Mouse (Mus musculus): Measurements from ENCODE around the gene Slc31a2.

GRCm38 (mm10) chr4:62314516-62314915 lies 52.2 kb downstream of the Slc31a2 start:
- TF ChIP-seq CTCF (IDR thresholded peaks at IDR 0.05; ENCODE audit: insufficient read depth, low read length) (no peak), POLR2A (IDR thresholded peaks at IDR 0.05; ENCODE audit: borderline replicate concordance, extremely low read depth, low read depth, low read length) (no peak)

All from lung, adult 2 months (tissue).